Mouse (Mus musculus) brain, embryonic 14.5 days (tissue): Measurements from ENCODE around the gene Gm13762. TPM values are rescaled to one million over a fixed set of nuclear protein-coding genes. Genes with fewer than 3 reads are reported as not detected.
"Not testable (repeated sequence)": the region's sequence is repeated elsewhere in the genome, so short reads cannot be mapped to it uniquely, and the experiment has no call there.

Experiments
- DNase-seq: peaks from one replicate; pipeline ENCODE4 v3.0.0-alpha.2; 2011; ENCODE audit warnings: low read depth
- CTCF ChIP-seq: fragments of 200-500 bp; IDR thresholded peaks from 2 replicates; pipeline ENCODE4 v1.5.1; 2012; ENCODE audit warnings: inconsistent platforms, mild to moderate bottlenecking, moderate library complexity, borderline replicate concordance; ENCODE audit not compliant: insufficient read depth, insufficient read length; ENCODE audit errors: extremely low read depth
- POLR2A ChIP-seq: fragments of 200-500 bp; IDR thresholded peaks from 2 replicates; pipeline ENCODE4 v1.6.1; 2012; ENCODE audit warnings: mild to moderate bottlenecking, inconsistent platforms, borderline replicate concordance; ENCODE audit not compliant: poor library complexity, insufficient read depth, insufficient read length, severe bottlenecking; ENCODE audit errors: extremely low read depth
- polyA plus RNA-seq: library from polyadenylated mRNA; depleted of rRNA; stranded (reverse); fragments of >200 nt; gene quantifications from 2 replicates; pipeline ENCODE4 v1.2.3, GENCODE M21; 2012; rRNA removed

Gene Gm13762
- polyA plus RNA-seq: not detected in 2 replicates

- DNase-seq: no peak
- TF ChIP-seq POLR2A: no peak
- TF ChIP-seq CTCF: no peak
These were observed at the start of gene Gm13762 for GRCm38 (mm10) chr2:88980181-88980580. Gene Gm13762 (minus strand): TSS chr2:88980281.

- not testable (repeated sequence) for DNase-seq
These were observed 41.4 kb upstream of the Gm13762 start for GRCm38 (mm10) chr2:89021436-89021835.

GRCm38 (mm10) chr2:89018240-89018639 lies 38.2 kb upstream of the Gm13762 start, which contains the start of gene Olfr1216:
Gene Olfr1216 (minus strand): TSS chr2:89018340.
- TF ChIP-seq POLR2A: no peak
- no peak for TF ChIP-seq CTCF

GRCm38 (mm10) chr2:89006873-89007272 lies 26.8 kb upstream of the Gm13762 start, which contains the start of gene Olfr1215:
Gene Olfr1215 (minus strand): TSS chr2:89006973.
- TF ChIP-seq CTCF: no peak
- no peak for TF ChIP-seq POLR2A

More at GRCm38 (mm10) chr2:89018240-89018639, 38.2 kb upstream of the Gm13762 start, which contains the start of gene Olfr1216:
- no peak for DNase-seq

DNA sequence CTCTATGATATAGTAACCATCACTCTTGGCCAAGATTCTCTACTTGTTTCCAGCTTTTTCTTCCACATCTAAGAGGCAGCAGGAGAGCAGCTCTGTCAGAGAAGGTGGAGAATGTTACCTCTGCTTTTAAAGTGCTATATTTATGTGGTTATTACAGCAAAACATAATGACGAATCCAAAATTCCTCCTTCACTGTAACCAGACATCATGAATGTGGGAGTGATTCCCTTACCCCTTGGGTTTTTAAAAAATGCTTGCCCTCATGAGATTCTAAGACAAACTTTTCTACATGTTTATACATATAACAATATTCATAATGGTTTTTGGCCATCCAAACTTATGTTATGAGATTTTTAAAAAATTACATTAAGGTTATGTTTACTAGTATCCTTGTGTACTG lies 12.5 kb upstream of the Gm13762 start, which contains the start of gene Olfr1214:
Gene Olfr1214 (minus strand): TSS at position 101 of the 400 bp plus-strand sequence.
- TF ChIP-seq POLR2A (no peak), CTCF (no peak)
- DNase-seq: no peak

More at GRCm38 (mm10) chr2:89006873-89007272, 26.8 kb upstream of the Gm13762 start, which contains the start of gene Olfr1215:
- no peak for DNase-seq

GRCm38 (mm10) chr2:88953669-88954068 lies 26.4 kb downstream of the Gm13762 start, which contains the start of gene Olfr1212:
Gene Olfr1212 (plus strand): TSS chr2:88953969.
- TF ChIP-seq CTCF (no peak), POLR2A (no peak)
- DNase-seq: no peak

GRCm38 (mm10) chr2:88938011-88938410 lies 42.1 kb downstream of the Gm13762 start, which contains the start of gene Olfr1211:
Gene Olfr1211 (minus strand): TSS chr2:88938111.
- TF ChIP-seq POLR2A (no peak), CTCF (no peak)
- DNase-seq: no peak

Other genes starting within 250 kb of the Gm13762 start
- not detected in 2 replicates for gene Olfr1197, start 247.9 kb downstream of the Gm13762 start, polyA plus RNA-seq
- not detected in 2 replicates for gene Olfr1198, start 228.9 kb downstream of the Gm13762 start, polyA plus RNA-seq
- gene Olfr1199, start 219.8 kb downstream of the Gm13762 start, polyA plus RNA-seq: not detected in 2 replicates
- gene Olfr1200, start 209.8 kb downstream of the Gm13762 start, polyA plus RNA-seq: not detected in 2 replicates
- gene Olfr1201, start 187.2 kb downstream of the Gm13762 start, polyA plus RNA-seq: not detected in 2 replicates
- not detected in 2 replicates for gene Olfr1202, start 165.8 kb downstream of the Gm13762 start, polyA plus RNA-seq
- not detected in 2 replicates for gene Olfr1205, start 150.5 kb downstream of the Gm13762 start, polyA plus RNA-seq
- not detected in 2 replicates for gene Olfr1204, start 131.0 kb downstream of the Gm13762 start, polyA plus RNA-seq
- not detected in 2 replicates for gene Olfr1206, start 117.0 kb downstream of the Gm13762 start, polyA plus RNA-seq
- gene Olfr1208, start 78.0 kb downstream of the Gm13762 start, polyA plus RNA-seq: not detected in 2 replicates
- gene Olfr1209, start 65.1 kb downstream of the Gm13762 start, polyA plus RNA-seq: not detected in 2 replicates
- not detected in 2 replicates for gene Olfr1211, start 42.2 kb downstream of the Gm13762 start, polyA plus RNA-seq
- gene Olfr1212, start 26.3 kb downstream of the Gm13762 start, polyA plus RNA-seq: not detected in 2 replicates
- gene Olfr1214, start 12.4 kb upstream of the Gm13762 start, polyA plus RNA-seq: not detected in 2 replicates
- not detected in 2 replicates for gene Olfr1215, start 26.7 kb upstream of the Gm13762 start, polyA plus RNA-seq
- gene Olfr1216, start 38.1 kb upstream of the Gm13762 start, polyA plus RNA-seq: not detected in 2 replicates
- not detected in 2 replicates for gene Olfr1217, start 51.8 kb upstream of the Gm13762 start, polyA plus RNA-seq
- gene Olfr1218, start 80.9 kb upstream of the Gm13762 start, polyA plus RNA-seq: not detected in 2 replicates
- not detected in 2 replicates for gene Olfr1219, start 103.2 kb upstream of the Gm13762 start, polyA plus RNA-seq
- not detected in 2 replicates for gene Olfr1220, start 126.6 kb upstream of the Gm13762 start, polyA plus RNA-seq
- gene Olfr1221, start 137.0 kb upstream of the Gm13762 start, polyA plus RNA-seq: not detected in 2 replicates
- gene Olfr1222, start 152.8 kb upstream of the Gm13762 start, polyA plus RNA-seq: not detected in 2 replicates
- not detected in 2 replicates for gene Olfr1223, start 171.3 kb upstream of the Gm13762 start, polyA plus RNA-seq
- not detected in 2 replicates for gene Olfr1224-ps1, start 183.8 kb upstream of the Gm13762 start, polyA plus RNA-seq
- gene Olfr1225, start 194.4 kb upstream of the Gm13762 start, polyA plus RNA-seq: not detected in 2 replicates
- gene Olfr1226, start 219.8 kb upstream of the Gm13762 start, polyA plus RNA-seq: not detected in 2 replicates